Mouse (Mus musculus) cerebellum, adult 9-10 months (tissue): ENCODE results near the gene Arid3a.
A peak's percentile ranks its signal among the peaks of the same experiment; 100 is the strongest.

Experiments
- DNase-seq: peaks from one replicate; pipeline ENCODE4 v3.0.0; 2022

Arid3a gene

GRCm38 (mm10) chr10:79928030-79928694 lies 1.3 kb downstream of the Arid3a start:
- peak; percentile 69 for DNase-seq

GRCm38 (mm10) chr10:79928907-79929701 lies 2.3 kb downstream of the Arid3a start:
- peak; percentile 57 for DNase-seq

- DNase-seq = peak; percentile 64
Measured at GRCm38 (mm10) chr10:79929967-79930825, 3.4 kb downstream of the Arid3a start.

- DNase-seq = no peak
Measured at GRCm38 (mm10) chr10:79930826-79931186, 4.0 kb downstream of the Arid3a start.

GRCm38 (mm10) chr10:79931797-79932196 lies 5.0 kb downstream of the Arid3a start:
- peak; percentile 46 for DNase-seq

GRCm38 (mm10) chr10:79932736-79933135 lies 5.9 kb downstream of the Arid3a start:
- DNase-seq = peak; percentile 75

- peak; percentile 52 for DNase-seq
Measured at GRCm38 (mm10) chr10:79933145-79933679, 6.4 kb downstream of the Arid3a start.

GRCm38 (mm10) chr10:79933861-79934260 lies 7.0 kb downstream of the Arid3a start:
- no peak for DNase-seq

- DNase-seq = peak; percentile 77
Measured at GRCm38 (mm10) chr10:79934272-79934721, 7.5 kb downstream of the Arid3a start.

GRCm38 (mm10) chr10:79934794-79935569 lies 8.1 kb downstream of the Arid3a start:
- DNase-seq = no peak

GRCm38 (mm10) chr10:79936284-79936910 lies 9.6 kb downstream of the Arid3a start:
- DNase-seq = peak; percentile 61

- DNase-seq = peak; percentile 67
Measured at GRCm38 (mm10) chr10:79936911-79937441, 10.1 kb downstream of the Arid3a start.

- DNase-seq = no peak
Measured at GRCm38 (mm10) chr10:79937775-79938526, 11.1 kb downstream of the Arid3a start.

- no peak for DNase-seq
Measured at GRCm38 (mm10) chr10:79940749-79941148, 13.9 kb downstream of the Arid3a start.

GRCm38 (mm10) chr10:79942988-79943387 lies 16.1 kb downstream of the Arid3a start:
- no peak for DNase-seq

GRCm38 (mm10) chr10:79943471-79943901 lies 16.6 kb downstream of the Arid3a start:
- no peak for DNase-seq

- DNase-seq = no peak
Measured at GRCm38 (mm10) chr10:79945507-79946234, 18.8 kb downstream of the Arid3a start.

- no peak for DNase-seq
Measured at GRCm38 (mm10) chr10:79946752-79947322, 20.0 kb downstream of the Arid3a start.

- no peak for DNase-seq
Measured at GRCm38 (mm10) chr10:79947502-79947901, 20.7 kb downstream of the Arid3a start.
